Mouse (Mus musculus) adrenal gland, adult 8-10 months (tissue): ENCODE data around the gene Mical3. TPM values are rescaled to one million over a fixed set of nuclear protein-coding genes. Genes with fewer than 3 reads are reported as not detected.

Experiments used
- DNase-seq: peaks from one replicate; pipeline ENCODE4 v3.0.0; 2022
- total RNA-seq, 4 experiments: library from RNA; stranded (reverse); gene quantifications; 2 replicates each; pipeline ENCODE4 v1.2.4; 2022

The Mical3 gene
- total RNA-seq, 4 experiments from 2014 or later = 41.6 to 78.2 (median 55.4) TPM

GRCm38 (mm10) chr6:121004959-121005358, 125.8 kb downstream of the Mical3 start:
- DNase-seq = no peak

DNA sequence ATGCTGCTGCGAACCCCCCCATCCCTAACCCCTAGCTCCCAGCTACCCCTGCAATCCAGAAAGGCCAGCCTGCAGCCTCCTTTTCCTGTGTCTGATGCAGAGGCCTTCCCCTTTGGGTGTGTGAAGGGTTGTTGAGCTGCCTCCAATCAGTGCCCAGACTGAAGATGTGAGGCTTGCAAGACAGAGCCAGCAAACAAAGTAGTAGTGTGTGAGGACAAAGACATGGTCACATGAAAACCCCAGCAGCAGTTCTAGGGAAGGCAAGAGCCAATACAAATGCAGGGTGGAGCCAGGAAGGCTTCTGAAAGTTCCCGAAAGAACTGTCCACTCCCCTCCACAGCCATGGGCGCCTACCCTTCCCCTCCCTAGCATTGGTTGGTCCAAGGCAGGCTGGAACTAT, 127.8 kb downstream of the Mical3 start:
- DNase-seq = no peak

- no peak for DNase-seq
These were observed 130.8 kb downstream of the Mical3 start for GRCm38 (mm10) chr6:120999860-121000526.

- no peak for DNase-seq
These were observed 131.7 kb downstream of the Mical3 start for GRCm38 (mm10) chr6:120999087-120999486.

DNA sequence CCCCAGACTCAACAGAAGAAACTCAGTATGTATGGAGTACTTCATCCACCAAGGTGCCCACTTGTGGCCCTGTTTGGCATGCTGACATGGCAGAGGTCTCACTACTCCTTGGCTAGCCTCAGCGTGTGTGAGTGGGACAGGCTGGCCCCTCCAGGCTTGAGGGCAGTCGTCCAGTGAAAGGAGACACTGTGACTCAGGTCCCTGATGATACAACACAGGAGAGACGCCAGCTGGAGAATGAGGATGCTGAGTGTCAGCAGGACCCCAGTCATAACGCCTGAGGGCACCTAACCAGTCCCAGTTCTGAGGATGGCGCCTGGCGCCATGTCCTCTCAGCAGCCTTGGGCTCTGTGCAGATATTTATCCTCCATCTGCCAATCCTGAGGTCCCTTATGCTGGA, 134.2 kb downstream of the Mical3 start:
- no peak for DNase-seq

DNA sequence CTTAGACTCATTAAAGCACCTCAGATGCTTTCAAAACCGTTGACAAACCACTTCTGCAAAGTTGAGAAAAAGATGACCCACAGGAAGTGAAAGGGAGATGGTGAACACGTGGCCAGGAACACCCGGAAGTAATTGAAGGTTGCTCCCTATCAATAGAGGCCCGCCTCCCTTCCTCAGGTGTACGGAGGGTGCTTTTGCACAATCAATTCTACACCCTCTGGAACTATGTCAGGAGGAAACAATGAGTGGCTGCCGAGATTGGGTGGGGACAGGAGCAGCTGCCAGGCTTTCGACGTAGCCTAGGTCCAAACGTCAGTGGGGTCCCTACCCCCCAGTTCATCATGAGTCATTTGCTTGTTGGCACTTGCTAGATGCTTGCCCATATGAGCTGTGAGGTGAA, 135.3 kb downstream of the Mical3 start:
- DNase-seq = no peak

- DNase-seq = no peak
These were observed 138.9 kb downstream of the Mical3 start for GRCm38 (mm10) chr6:120991857-120992256.

GRCm38 (mm10) chr6:120987571-120988084, 143.2 kb downstream of the Mical3 start:
- DNase-seq = peak; percentile 20

- no peak for DNase-seq
These were observed 143.6 kb downstream of the Mical3 start for GRCm38 (mm10) chr6:120987164-120987563.

GRCm38 (mm10) chr6:120986172-120986571, 144.6 kb downstream of the Mical3 start:
- no peak for DNase-seq

- DNase-seq = no peak
These were observed 148.5 kb downstream of the Mical3 start for GRCm38 (mm10) chr6:120982314-120982713.

DNA sequence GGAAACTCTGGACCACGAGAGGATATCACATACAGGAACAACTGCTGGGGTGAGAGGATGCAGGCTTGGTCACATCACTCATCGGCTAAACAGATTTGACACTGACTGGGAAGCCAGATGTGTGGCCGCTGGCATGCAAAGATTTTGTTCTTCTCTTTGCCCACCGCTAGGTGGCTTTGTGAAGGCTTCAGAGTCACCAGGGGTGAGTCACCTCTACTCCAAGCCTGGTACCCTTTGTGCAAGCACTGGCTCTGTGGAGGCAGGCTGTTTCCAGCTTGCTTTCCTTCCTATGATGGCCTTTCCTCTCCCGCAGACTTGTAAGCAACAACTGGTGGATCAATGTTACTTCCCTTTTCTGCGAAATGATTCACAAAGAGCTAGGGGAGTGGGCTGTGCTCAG, 149.3 kb downstream of the Mical3 start:
- DNase-seq = peak; percentile 29

DNA sequence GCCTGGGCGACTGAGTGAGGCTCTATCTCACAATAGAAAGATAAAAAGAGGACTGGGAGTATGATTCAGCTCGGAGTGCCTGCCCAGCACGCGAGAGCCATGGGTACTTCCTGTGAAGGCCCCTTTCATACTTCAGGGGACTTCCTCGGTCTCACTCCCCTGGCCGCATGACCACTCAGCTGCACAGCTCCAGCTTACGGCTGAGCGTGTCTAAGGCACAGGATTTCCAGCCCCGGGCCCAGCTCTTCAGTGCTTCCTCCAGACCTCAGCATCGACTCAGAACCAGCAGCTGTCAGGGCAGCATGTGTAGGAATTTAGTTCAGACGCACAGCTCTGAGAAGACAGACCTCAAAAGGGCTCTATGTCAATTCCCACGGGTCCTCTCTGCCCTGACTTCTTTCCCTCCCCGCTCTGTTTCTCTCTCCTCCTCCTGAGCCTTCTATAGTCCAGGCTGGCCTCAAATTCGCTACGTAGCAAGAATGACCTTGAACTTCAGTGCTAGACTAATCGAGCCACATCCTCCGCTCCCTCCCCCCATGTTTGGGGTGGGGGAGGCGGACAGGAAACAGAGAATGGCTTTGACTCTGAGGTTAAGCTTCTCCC, 152.7 kb downstream of the Mical3 start:
- peak; percentile 28 for DNase-seq

GRCm38 (mm10) chr6:120976991-120977390, 153.8 kb downstream of the Mical3 start:
- DNase-seq = peak; percentile 30

DNA sequence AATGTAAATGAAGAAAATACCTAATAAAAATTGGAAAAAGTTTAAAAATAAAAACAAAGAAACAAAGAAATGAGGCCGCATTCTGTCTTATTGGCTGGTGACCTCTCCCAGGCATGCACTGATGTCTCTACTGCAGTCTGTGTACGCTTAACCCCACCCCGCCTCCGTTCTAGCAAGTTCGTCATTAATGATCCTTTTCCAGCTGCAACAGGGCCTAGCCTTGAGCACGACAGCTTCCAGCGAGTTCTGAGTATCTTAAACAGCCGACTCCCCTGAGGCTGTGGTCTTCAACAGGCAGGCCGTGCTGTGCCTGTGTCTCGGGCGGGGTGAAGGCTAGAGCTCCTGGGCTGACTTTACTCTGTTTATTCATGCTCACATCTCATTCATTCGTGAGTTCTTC, 154.7 kb downstream of the Mical3 start:
- DNase-seq = no peak

DNA sequence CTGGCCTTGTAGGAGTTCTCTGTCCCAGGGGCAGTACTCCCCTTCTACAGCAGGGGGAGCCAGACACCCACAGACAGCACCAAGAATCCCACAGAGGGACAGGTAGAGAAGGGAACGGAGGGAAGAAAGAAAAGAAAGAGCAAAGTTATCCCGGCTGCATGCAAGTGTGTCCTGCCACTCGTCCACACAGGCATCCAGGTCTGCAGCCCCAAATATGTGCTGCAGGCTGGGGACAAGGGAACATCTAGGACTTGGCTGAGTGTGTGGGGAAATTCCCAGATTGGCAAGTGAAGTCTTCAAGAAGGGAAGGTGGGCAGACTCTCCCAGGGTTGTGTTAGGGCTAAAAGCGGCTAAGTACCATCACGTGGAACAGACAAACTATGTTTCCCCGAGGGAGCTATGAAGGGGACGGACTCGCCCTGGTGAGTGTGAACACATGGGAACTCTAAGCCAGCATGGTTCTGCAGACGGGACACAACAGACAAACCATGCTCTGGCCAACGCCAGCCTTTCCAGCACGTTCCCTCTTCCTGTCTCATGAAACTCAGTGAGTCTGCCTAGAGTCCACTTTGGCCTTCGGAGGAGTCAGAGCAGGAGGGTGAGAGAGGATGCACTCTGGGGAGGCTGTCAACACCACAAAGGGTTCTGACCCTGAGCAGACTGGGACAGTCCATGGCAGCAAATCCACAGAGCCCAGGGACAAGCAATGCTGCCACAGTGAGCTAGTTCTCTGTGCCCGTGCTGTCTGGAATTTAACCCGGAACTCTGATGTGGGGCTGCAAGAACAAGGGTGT, 158.8 kb downstream of the Mical3 start:
- peak; percentile 72 for DNase-seq

GRCm38 (mm10) chr6:120970939-120971796, 159.6 kb downstream of the Mical3 start:
- no peak for DNase-seq

GRCm38 (mm10) chr6:120965814-120966213, 165.0 kb downstream of the Mical3 start:
- no peak for DNase-seq

GRCm38 (mm10) chr6:120964179-120964578, 166.6 kb downstream of the Mical3 start:
- no peak for DNase-seq

GRCm38 (mm10) chr6:120960338-120961030, 170.3 kb downstream of the Mical3 start:
- DNase-seq = no peak

DNA sequence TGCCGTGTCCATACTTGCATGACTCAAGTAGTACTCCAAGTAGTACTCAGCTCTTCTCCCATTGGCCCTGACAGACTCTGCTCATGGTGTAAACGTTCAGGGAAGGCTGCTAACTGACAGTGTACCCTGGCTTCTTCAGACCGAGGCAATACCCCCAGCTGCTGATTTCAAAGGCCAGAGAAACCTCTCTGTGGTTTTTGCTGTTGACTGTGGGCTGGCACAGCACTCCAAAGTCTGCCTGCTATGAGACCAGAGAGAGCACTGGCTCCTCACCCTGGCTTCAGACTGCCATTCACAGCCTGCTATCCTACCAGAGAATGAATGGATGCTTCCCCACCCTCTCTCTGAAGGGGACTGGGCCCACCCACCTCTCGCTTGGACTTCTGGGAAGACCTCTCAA, 173.5 kb downstream of the Mical3 start:
- DNase-seq = no peak
